Mouse (Mus musculus) brain, embryonic 14.5 days (tissue): Measurements from ENCODE around the gene Tlx1.

Experiments
- CTCF ChIP-seq: fragments of 200-500 bp; IDR thresholded peaks from 2 replicates; pipeline ENCODE4 v1.5.1; 2012; ENCODE audit warnings: inconsistent platforms, mild to moderate bottlenecking, moderate library complexity, borderline replicate concordance; ENCODE audit not compliant: insufficient read depth, insufficient read length; ENCODE audit errors: extremely low read depth
- POLR2A ChIP-seq: fragments of 200-500 bp; IDR thresholded peaks from 2 replicates; pipeline ENCODE4 v1.6.1; 2012; ENCODE audit warnings: mild to moderate bottlenecking, inconsistent platforms, borderline replicate concordance; ENCODE audit not compliant: poor library complexity, insufficient read depth, insufficient read length, severe bottlenecking; ENCODE audit errors: extremely low read depth

DNA sequence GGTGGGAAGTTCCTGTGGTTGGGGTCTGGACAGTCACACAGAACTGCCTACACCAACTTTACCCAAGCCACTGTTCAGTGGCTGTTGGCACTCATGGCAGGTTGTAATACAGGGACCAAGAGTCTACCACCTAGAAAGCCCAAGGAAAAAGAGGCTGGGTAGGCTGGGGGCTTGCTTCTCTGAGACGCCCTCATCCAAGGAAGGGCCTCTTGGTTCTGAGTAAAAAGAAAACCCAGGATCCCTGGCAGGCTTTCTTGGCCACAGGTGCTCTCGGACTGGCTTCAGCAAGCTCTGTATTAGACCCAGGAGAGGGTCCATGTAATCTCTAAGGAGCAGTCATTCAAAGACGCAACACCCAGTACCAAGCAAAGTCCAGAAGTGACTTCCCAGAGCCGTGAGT is 7.7 kb downstream of the Tlx1 start:
- TF ChIP-seq CTCF (no peak), POLR2A (no peak)
